Mouse (Mus musculus): ENCODE measurements around the gene Smarca5. TPM values are rescaled to one million over a fixed set of nuclear protein-coding genes. Genes with fewer than 3 reads are reported as not detected.

Smarca5 gene
- polyA plus RNA-seq, 1 experiment from 2014 or later = 106 TPM

GRCm38 (mm10) chr8:80738388-80739154 lies 726 bp downstream of the Smarca5 start:
- Histone ChIP-seq H3K4me1 (peaks cover 10% of the 10 kb centered on the region), H3K36me3 (replicated peaks) (peaks cover 28% of the 10 kb centered on the region), H3K4me3 (peak overlapping the region; percentile 87), H3K9me3 (no peaks in the 10 kb centered on the region), H3K27me3 (replicated peaks; ENCODE audit: low read depth, poor library complexity, severe bottlenecking) (no peaks in the 10 kb centered on the region), H3K27ac (replicated peaks) (peak overlapping the region; percentile 97)
- DNase-seq (ENCODE audit: low spot score) = peak; percentile 75
- under 1% methylated on average over 84 of the region's 84 CpGs for WGBS

GRCm38 (mm10) chr8:80738046-80738387 lies 1.3 kb downstream of the Smarca5 start:
- Histone ChIP-seq H3K4me1 (peaks cover 10% of the 10 kb centered on the region), H3K27me3 (replicated peaks; ENCODE audit: low read depth, poor library complexity, severe bottlenecking) (no peaks in the 10 kb centered on the region), H3K27ac (replicated peaks) (peak overlapping the region; percentile 97), H3K4me3 (peak overlapping the region; percentile 87), H3K9me3 (no peaks in the 10 kb centered on the region), H3K36me3 (replicated peaks) (peaks cover 33% of the 10 kb centered on the region)
- WGBS = under 1% methylated on average over 5 of the region's 5 CpGs
- DNase-seq (ENCODE audit: low spot score) = no peak

GRCm38 (mm10) chr8:80732326-80732725 lies 7.0 kb downstream of the Smarca5 start:
- DNase-seq (ENCODE audit: low spot score) = no peak

GRCm38 (mm10) chr8:80714461-80714860 lies 24.8 kb downstream of the Smarca5 start:
- H3K27me3 ChIP-seq (replicated peaks; ENCODE audit: low read depth, poor library complexity, severe bottlenecking) = no peaks in the 10 kb centered on the region
- no peak for DNase-seq (ENCODE audit: low spot score)
- no peak overlapping the region for H3K27ac ChIP-seq (replicated peaks)
- no peak overlapping the region for H3K4me3 ChIP-seq
- WGBS = 97% methylated on average over 1 of the region's 1 CpGs
- H3K9me3 ChIP-seq = 0 out of 2 replicates have a peak, but pooled peaks cover 4% of the 10 kb centered on the region
- peaks cover 99% of the 10 kb centered on the region for H3K36me3 ChIP-seq (replicated peaks)
- H3K4me1 ChIP-seq = no peaks in the 10 kb centered on the region

More at GRCm38 (mm10) chr8:80732326-80732725, 7.0 kb downstream of the Smarca5 start:
- no peak overlapping the region for H3K27ac ChIP-seq (replicated peaks)
- H3K4me3 ChIP-seq = no peak overlapping the region
- H3K4me1 ChIP-seq = peaks cover 4% of the 10 kb centered on the region
- no peaks in the 10 kb centered on the region for H3K27me3 ChIP-seq (replicated peaks; ENCODE audit: low read depth, poor library complexity, severe bottlenecking)
- peaks cover 90% of the 10 kb centered on the region for H3K36me3 ChIP-seq (replicated peaks)
- H3K9me3 ChIP-seq = no peaks in the 10 kb centered on the region

- H3K9me3 ChIP-seq = 0 out of 2 replicates have a peak, but pooled peaks cover 4% of the 10 kb centered on the region
- no peak overlapping the region for H3K27ac ChIP-seq (replicated peaks)
- H3K27me3 ChIP-seq (replicated peaks; ENCODE audit: low read depth, poor library complexity, severe bottlenecking) = no peaks in the 10 kb centered on the region
- no peak for DNase-seq (ENCODE audit: low spot score)
- no peaks in the 10 kb centered on the region for H3K4me1 ChIP-seq
- no peak overlapping the region for H3K4me3 ChIP-seq
- peaks cover 99% of the 10 kb centered on the region for H3K36me3 ChIP-seq (replicated peaks)
- WGBS = 84% methylated on average over 4 of the region's 4 CpGs
Measured at GRCm38 (mm10) chr8:80710670-80711400, 28.5 kb downstream of the Smarca5 start.

GRCm38 (mm10) chr8:80688141-80688540 lies 51.2 kb downstream of the Smarca5 start:
- peak; percentile 66 for DNase-seq (ENCODE audit: low spot score)
- 48% methylated on average over 4 of the region's 4 CpGs for WGBS
- no peaks in the 10 kb centered on the region for H3K4me1 ChIP-seq
- no peaks in the 10 kb centered on the region for H3K27me3 ChIP-seq (replicated peaks; ENCODE audit: low read depth, poor library complexity, severe bottlenecking)
- no peaks in the 10 kb centered on the region for H3K36me3 ChIP-seq (replicated peaks)
- no peaks in the 10 kb centered on the region for H3K9me3 ChIP-seq
- H3K4me3 ChIP-seq = no peak overlapping the region
- no peak overlapping the region for H3K27ac ChIP-seq (replicated peaks)

GRCm38 (mm10) chr8:80683756-80684335 lies 55.5 kb downstream of the Smarca5 start:
- no peak overlapping the region for H3K4me3 ChIP-seq
- no peaks in the 10 kb centered on the region for H3K27me3 ChIP-seq (replicated peaks; ENCODE audit: low read depth, poor library complexity, severe bottlenecking)
- no peaks in the 10 kb centered on the region for H3K36me3 ChIP-seq (replicated peaks)
- no peaks in the 10 kb centered on the region for H3K9me3 ChIP-seq
- WGBS = 82% methylated on average over 5 of the region's 5 CpGs
- no peak overlapping the region for H3K27ac ChIP-seq (replicated peaks)
- H3K4me1 ChIP-seq = no peaks in the 10 kb centered on the region
- no peak for DNase-seq (ENCODE audit: low spot score)

GRCm38 (mm10) chr8:80682594-80682993 lies 56.7 kb downstream of the Smarca5 start:
- DNase-seq (ENCODE audit: low spot score) = no peak
- no peak overlapping the region for H3K4me3 ChIP-seq
- H3K27me3 ChIP-seq (replicated peaks; ENCODE audit: low read depth, poor library complexity, severe bottlenecking) = no peaks in the 10 kb centered on the region
- H3K27ac ChIP-seq (replicated peaks) = no peak overlapping the region
- no peaks in the 10 kb centered on the region for H3K36me3 ChIP-seq (replicated peaks)
- H3K4me1 ChIP-seq = no peaks in the 10 kb centered on the region
- no peaks in the 10 kb centered on the region for H3K9me3 ChIP-seq
- 81% methylated on average over 5 of the region's 5 CpGs for WGBS

- H3K27me3 ChIP-seq (replicated peaks; ENCODE audit: low read depth, poor library complexity, severe bottlenecking) = no peaks in the 10 kb centered on the region
- WGBS = 79% methylated on average over 17 of the region's 17 CpGs
- no peak overlapping the region for H3K4me3 ChIP-seq
- H3K36me3 ChIP-seq (replicated peaks) = no peaks in the 10 kb centered on the region
- no peak overlapping the region for H3K27ac ChIP-seq (replicated peaks)
- no peak for DNase-seq (ENCODE audit: low spot score)
- H3K9me3 ChIP-seq = no peaks in the 10 kb centered on the region
- no peaks in the 10 kb centered on the region for H3K4me1 ChIP-seq
Measured at GRCm38 (mm10) chr8:80669277-80669901, 69.9 kb downstream of the Smarca5 start.

GRCm38 (mm10) chr8:80663476-80663875 lies 75.8 kb downstream of the Smarca5 start:
- WGBS = 75% methylated on average over 3 of the region's 3 CpGs
- Histone ChIP-seq H3K4me3 (no peak overlapping the region), H3K36me3 (replicated peaks) (no peaks in the 10 kb centered on the region), H3K27ac (replicated peaks) (no peak overlapping the region), H3K27me3 (replicated peaks; ENCODE audit: low read depth, poor library complexity, severe bottlenecking) (no peaks in the 10 kb centered on the region), H3K4me1 (no peaks in the 10 kb centered on the region), H3K9me3 (no peaks in the 10 kb centered on the region)
- no peak for DNase-seq (ENCODE audit: low spot score)

GRCm38 (mm10) chr8:80661055-80661454 lies 78.2 kb downstream of the Smarca5 start:
- no peaks in the 10 kb centered on the region for H3K27me3 ChIP-seq (replicated peaks; ENCODE audit: low read depth, poor library complexity, severe bottlenecking)
- no peak for DNase-seq (ENCODE audit: low spot score)
- H3K4me1 ChIP-seq = no peaks in the 10 kb centered on the region
- no peak overlapping the region for H3K27ac ChIP-seq (replicated peaks)
- H3K9me3 ChIP-seq = no peaks in the 10 kb centered on the region
- H3K4me3 ChIP-seq = no peak overlapping the region
- no peaks in the 10 kb centered on the region for H3K36me3 ChIP-seq (replicated peaks)
- WGBS = 79% methylated on average over 4 of the region's 4 CpGs

- DNase-seq (ENCODE audit: low spot score) = no peak
- Histone ChIP-seq H3K4me3 (no peak overlapping the region), H3K27ac (replicated peaks) (no peak overlapping the region), H3K4me1 (no peaks in the 10 kb centered on the region), H3K27me3 (replicated peaks; ENCODE audit: low read depth, poor library complexity, severe bottlenecking) (no peaks in the 10 kb centered on the region), H3K36me3 (replicated peaks) (no peaks in the 10 kb centered on the region), H3K9me3 (no peaks in the 10 kb centered on the region)
- WGBS = 48% methylated on average over 4 of the region's 4 CpGs
Measured at GRCm38 (mm10) chr8:80657639-80658038, 81.7 kb downstream of the Smarca5 start.

All from embryonic facial prominence, embryonic 10.5 days (tissue).